Mouse (Mus musculus) olfactory bulb, adult 2 months (tissue): ENCODE measurements at regions not wholly inside any gene's neighbourhood (a gene's known extent, or its start where the extent isn't known, plus 50 kb on each side); places are given as distances from the start of the nearest gene placed in this dataset.

Experiments
- CTCF ChIP-seq: fragments of 200-500 bp; IDR thresholded peaks from 2 replicates; pipeline ENCODE4 v1.5.1; 2012; ENCODE audit warnings: low read depth, mild to moderate bottlenecking, low read length, moderate library complexity; ENCODE audit not compliant: insufficient read depth
- POLR2A ChIP-seq: fragments of 200-500 bp; IDR thresholded peaks from 2 replicates; pipeline ENCODE4 v1.6.1; 2012; ENCODE audit warnings: mild to moderate bottlenecking, low read depth, low read length, moderate library complexity; ENCODE audit not compliant: insufficient read depth

GRCm38 (mm10) chr13:39411471-39412251, 451.0 kb upstream of the Slc35b3 start:
- TF ChIP-seq CTCF (no peak), POLR2A (no peak)
